Mouse (Mus musculus): ENCODE results near the gene Gm20817. TPM values are rescaled to one million over a fixed set of nuclear protein-coding genes. Genes with fewer than 3 reads are reported as not detected.
"Not testable (repeated sequence)": the region's sequence is repeated elsewhere in the genome, so short reads cannot be mapped to it uniquely, and the experiment has no call there.

The Gm20817 gene
- not detected for total RNA-seq (2021)

- DNase-seq; intact Hi-C loops (cut with DNase I): not testable (repeated sequence)
Observed at GRCm38 (mm10) chrY:68832628-68833027, at the start of gene Gm20817. Gm20817 (minus strand) TSS chrY:68832728.
